Comparison of ENCODE assay signal across 9 mouse cellular contexts in genomic region chr2:165922047-165922728, GRCm38 (mm10). TPM values are rescaled to one million over a fixed set of nuclear protein-coding genes. Genes with fewer than 3 reads are reported as not detected.
A peak's percentile ranks its signal among the peaks of the same experiment; 100 is the strongest.
DNase-seq lines count a peak whose midpoint lies in the region; ATAC-seq and TF ChIP-seq lines count a peak whose summit lies in the region.
"Had no signal": no experiment of that assay in that cellular context is flagged by ENCODE, and none has a peak within 500 bp of the region (broad histone marks: within the 10 kb centered on the region; RNA-seq: fewer than 3 reads in every experiment).

No protein-coding gene starts in this region.

- TF ChIP-seq POLR2A in lung, adult 2 months (IDR thresholded peaks at IDR 0.05; ENCODE audit: borderline replicate concordance, extremely low read depth, low read depth, low read length), result no peak

- H3K4me1 ChIP-seq in lung, adult 2 months (ENCODE audit: control insufficient read depth, insufficient read depth, low read length), result peaks cover 12% of the 10 kb centered on the region
- peaks cover 17% of the 10 kb centered on the region for H3K4me1 ChIP-seq in kidney, embryonic 15.5 days

- WGBS in lung, adult 2 months, result 51% methylated on average over 13 of the region's 13 CpGs
- 62% methylated on average over 13 of the region's 13 CpGs for WGBS in kidney, embryonic 15.5 days

- H3K4me2 ChIP-seq in kidney, embryonic 15.5 days, result no peak overlapping the region
- H3K4me2 ChIP-seq: hindbrain, embryonic 12.5 days had no signal

- no peak for TF ChIP-seq CTCF in lung, adult 2 months (IDR thresholded peaks at IDR 0.05; ENCODE audit: insufficient read depth, low read length)

- H3K27me3 ChIP-seq in kidney, embryonic 15.5 days, result no peaks in the 10 kb centered on the region
- H3K27me3 ChIP-seq: hindbrain, embryonic 12.5 days had no signal

- peak; percentile 62 to 63 for DNase-seq in lung, adult 18-20 months
- no peak for DNase-seq in lung, adult 2 months
- peak; percentile 73 for DNase-seq in thymus, postnatal 4 days
- no peak for DNase-seq in gastrocnemius, postnatal 10 days
- no peak for DNase-seq in cerebellum, postnatal 25 days
- no peak for DNase-seq in adrenal gland, postnatal 14 days

- H3K4me3 ChIP-seq in lung, adult 2 months (replicated peaks; ENCODE audit: extremely low read depth, low read depth, low read length), result no peak overlapping the region
- no peak overlapping the region for H3K4me3 ChIP-seq in kidney, embryonic 15.5 days (replicated peaks)
- H3K4me3 ChIP-seq: hindbrain, embryonic 12.5 days had no signal

- no peak overlapping the region for H3K9ac ChIP-seq in kidney, embryonic 15.5 days
- H3K9ac ChIP-seq: hindbrain, embryonic 12.5 days had no signal

- ATAC-seq in kidney, embryonic 15.5 days (replicated peaks; ENCODE audit: low FRiP score), result no peak
- ATAC-seq in megakaryocyte, adult 5-6 weeks (ENCODE audit: poor library complexity, severe bottlenecking), result peak; percentile 88

- peak overlapping the region; percentile 51 for H3K27ac ChIP-seq in kidney, embryonic 15.5 days
- H3K27ac ChIP-seq: hindbrain, embryonic 12.5 days had no signal

- H3K36me3 ChIP-seq in kidney, embryonic 15.5 days, result no peaks in the 10 kb centered on the region
- H3K36me3 ChIP-seq: hindbrain, embryonic 12.5 days had no signal

- no peaks in the 10 kb centered on the region for H3K9me3 ChIP-seq in kidney, embryonic 15.5 days (replicated peaks)
- H3K9me3 ChIP-seq: hindbrain, embryonic 12.5 days had no signal

RNA-seq across cellular contexts. Expression of gene Zmynd8, which starts 23.4 kb away (rescaled TPM):
- 25.3 and 29.8 TPM in 2 replicates for polyA plus RNA-seq in lung, adult 2 months (2012; rRNA removed)
- polyA plus RNA-seq in kidney, embryonic 15.5 days (2015; fragmentation: Nextera tagmentation; extraction: Ambion mirVana), result 67.1 and 68.3 TPM in 2 replicates
- 26.9 and 37.5 TPM in 2 replicates for total RNA-seq in megakaryocyte, adult 5-6 weeks (2015)
- 26.7 and 28.3 TPM in 2 replicates for total RNA-seq in megakaryocyte, adult 5-6 weeks (2017)
- 10 to 100 TPM; 29.6 to 30.4 TPM for total RNA-seq in gastrocnemius, postnatal 10 days (2021)
- total RNA-seq in adrenal gland, postnatal 14 days (2021), result 45.8 and 59.2 TPM in 2 replicates

Comparison
In these comparisons a context has a peak if more than half of its experiments do, and no peak if none do; other contexts are left out.
1. DNase-seq: peak in lung, adult 18-20 months (2 of 2) and thymus, postnatal 4 days (single experiment); none in lung, adult 2 months (single experiment), gastrocnemius, postnatal 10 days (single experiment), cerebellum, postnatal 25 days (0 of 2) and adrenal gland, postnatal 14 days (single experiment).